22 mouse cellular contexts compared by ENCODE assay signal in genomic region chr17:27760169-27760568, GRCm38 (mm10). TPM values are rescaled to one million over a fixed set of nuclear protein-coding genes. Genes with fewer than 3 reads are reported as not detected.
DNase-seq lines count a peak whose midpoint lies in the region; ATAC-seq and TF ChIP-seq lines count a peak whose summit lies in the region.
"Had no signal": no experiment of that assay in that cellular context is flagged by ENCODE, and none has a peak within 500 bp of the region (broad histone marks: within the 10 kb centered on the region; RNA-seq: fewer than 3 reads in every experiment).

No protein-coding gene starts in this region.

- TF ChIP-seq CTCF in lung, adult 2 months (IDR thresholded peaks at IDR 0.05; ENCODE audit: insufficient read depth, low read length) = no peak
- no peak for TF ChIP-seq CTCF in thymus, adult 2 months (IDR thresholded peaks at IDR 0.05; ENCODE audit: borderline replicate concordance, control insufficient read depth, extremely low read depth, insufficient read depth, low read length, poor library complexity)

- no peak for DNase-seq in midbrain, embryonic 11.5 days (ENCODE audit: low spot score, missing footprints)
- no peak for DNase-seq in midbrain, embryonic 10.5 days (ENCODE audit: low spot score)
- peak; percentile 19 for DNase-seq in lung, adult 2 months
- no peak for DNase-seq in forebrain, embryonic 14.5 days (ENCODE audit: low spot score)
- DNase-seq in thymus, adult 2 months = no peak
- DNase-seq: adrenal gland, postnatal 10 days; cerebellum, adult 18-20 months; cerebellum, postnatal 14 days; heart, postnatal 4 days; kidney, adult 9 months; kidney, postnatal 14 days; right cerebral cortex, postnatal 4 days; thymus, adult 18-20 months; thymus, postnatal 4 days had no signal

- no peak for ATAC-seq in hindbrain, embryonic 12.5 days (ENCODE audit: low FRiP score)
- ATAC-seq in hindbrain, embryonic 16.5 days = no peak
- no peak for ATAC-seq in midbrain, embryonic 11.5 days (ENCODE audit: low FRiP score)
- ATAC-seq in stomach, embryonic 16.5 days (ENCODE audit: insufficient read depth, low FRiP score) = peak; percentile 7; the same call in 1 of the 2 replicates
- ATAC-seq in forebrain, embryonic 14.5 days = no peak
- ATAC-seq: inflammation-experienced regulatory T-cells, adult 6 months had no signal

- peak overlapping the region; percentile 53 for H3K27ac ChIP-seq in hindbrain, embryonic 12.5 days
- H3K27ac ChIP-seq in hindbrain, embryonic 16.5 days (ENCODE audit: low read depth, low read length) = no peak overlapping the region
- H3K27ac ChIP-seq in midbrain, embryonic 11.5 days (ENCODE audit: low read depth, low read length) = peak overlapping the region; percentile 11; the same call in 1 of the 2 replicates
- no peak overlapping the region for H3K27ac ChIP-seq in midbrain, embryonic 10.5 days (replicated peaks)
- 0 out of 2 replicates have a peak overlapping the region, but pooled peaks have one; percentile 13 for H3K27ac ChIP-seq in stomach, embryonic 16.5 days (ENCODE audit: low read length)
- no peak overlapping the region for H3K27ac ChIP-seq in forebrain, embryonic 14.5 days (ENCODE audit: low read depth, low read length)
- H3K27ac ChIP-seq in thymus, adult 2 months (ENCODE audit: control insufficient read depth, insufficient read depth, low read length) = no peak overlapping the region
- H3K27ac ChIP-seq: embryonic facial prominence, embryonic 12.5 days; heart, embryonic 15.5 days; liver, embryonic 14.5 days; neural tube, embryonic 12.5 days had no signal

- no peaks in the 10 kb centered on the region for H3K27me3 ChIP-seq in hindbrain, embryonic 12.5 days
- H3K27me3 ChIP-seq in hindbrain, embryonic 16.5 days (replicated peaks; ENCODE audit: control insufficient read depth, insufficient read depth, low read length) = no peaks in the 10 kb centered on the region
- no peaks in the 10 kb centered on the region for H3K27me3 ChIP-seq in midbrain, embryonic 11.5 days (ENCODE audit: control insufficient read depth, insufficient read depth, low read length)
- no peaks in the 10 kb centered on the region for H3K27me3 ChIP-seq in midbrain, embryonic 10.5 days (ENCODE audit: low read depth, poor library complexity, severe bottlenecking)
- H3K27me3 ChIP-seq in stomach, embryonic 16.5 days (ENCODE audit: control insufficient read depth, insufficient read depth, low read length) = no peaks in the 10 kb centered on the region
- no peaks in the 10 kb centered on the region for H3K27me3 ChIP-seq in forebrain, embryonic 14.5 days (replicated peaks; ENCODE audit: control insufficient read depth, insufficient read depth, low read length)
- H3K27me3 ChIP-seq in thymus, adult 2 months (ENCODE audit: control insufficient read depth, insufficient read depth, low read length) = no peaks in the 10 kb centered on the region
- H3K27me3 ChIP-seq: embryonic facial prominence, embryonic 12.5 days; heart, embryonic 15.5 days; neural tube, embryonic 12.5 days had no signal

- peaks cover 30% of the 10 kb centered on the region for H3K4me1 ChIP-seq in hindbrain, embryonic 12.5 days
- peaks cover 7% of the 10 kb centered on the region; the same call in 1 of the 2 replicates for H3K4me1 ChIP-seq in hindbrain, embryonic 16.5 days (ENCODE audit: control insufficient read depth, insufficient read depth, low read depth, low read length)
- H3K4me1 ChIP-seq in midbrain, embryonic 11.5 days (ENCODE audit: control insufficient read depth, insufficient read depth, low read length) = peaks cover 9% of the 10 kb centered on the region
- H3K4me1 ChIP-seq in midbrain, embryonic 10.5 days = peaks cover 41% of the 10 kb centered on the region
- H3K4me1 ChIP-seq in lung, adult 2 months (ENCODE audit: control insufficient read depth, insufficient read depth, low read length) = 0 out of 2 replicates have a peak, but pooled peaks cover 2% of the 10 kb centered on the region
- peaks cover 20% of the 10 kb centered on the region; the same call in 1 of the 2 replicates for H3K4me1 ChIP-seq in stomach, embryonic 16.5 days (ENCODE audit: control insufficient read depth, insufficient read depth, low read length)
- H3K4me1 ChIP-seq in forebrain, embryonic 14.5 days (ENCODE audit: control insufficient read depth, insufficient read depth, low read length) = no peaks in the 10 kb centered on the region
- H3K4me1 ChIP-seq in thymus, adult 2 months (replicated peaks; ENCODE audit: control insufficient read depth, insufficient read depth, low read length) = no peaks in the 10 kb centered on the region

- H3K36me3 ChIP-seq in hindbrain, embryonic 12.5 days = peaks cover 8% of the 10 kb centered on the region
- H3K36me3 ChIP-seq in hindbrain, embryonic 16.5 days (ENCODE audit: control insufficient read depth, insufficient read depth, low read length) = peaks cover 9% of the 10 kb centered on the region
- peaks cover 7% of the 10 kb centered on the region for H3K36me3 ChIP-seq in midbrain, embryonic 11.5 days (ENCODE audit: control insufficient read depth, insufficient read depth, low read length)
- H3K36me3 ChIP-seq in midbrain, embryonic 10.5 days = peaks cover 29% of the 10 kb centered on the region
- peaks cover 7% of the 10 kb centered on the region for H3K36me3 ChIP-seq in stomach, embryonic 16.5 days (ENCODE audit: control insufficient read depth, insufficient read depth, low read length)
- H3K36me3 ChIP-seq in forebrain, embryonic 14.5 days (ENCODE audit: control insufficient read depth, insufficient read depth, low read length) = peaks cover 11% of the 10 kb centered on the region; the same call in 1 of the 2 replicates
- H3K36me3 ChIP-seq in thymus, adult 2 months (ENCODE audit: control insufficient read depth, insufficient read depth, low read length) = peaks cover 7% of the 10 kb centered on the region; the same call in 1 of the 2 replicates

- TF ChIP-seq POLR2A in lung, adult 2 months (IDR thresholded peaks at IDR 0.05; ENCODE audit: borderline replicate concordance, extremely low read depth, low read depth, low read length) = no peak
- no peak for TF ChIP-seq POLR2A in thymus, adult 2 months (IDR thresholded peaks at IDR 0.05; ENCODE audit: control insufficient read depth, extremely low read depth, insufficient read depth, low read length, poor library complexity)

- no peak overlapping the region for H3K4me3 ChIP-seq in hindbrain, embryonic 12.5 days
- no peak overlapping the region for H3K4me3 ChIP-seq in hindbrain, embryonic 16.5 days (ENCODE audit: low read length)
- H3K4me3 ChIP-seq in midbrain, embryonic 11.5 days (ENCODE audit: low read depth, low read length) = no peak overlapping the region
- no peak overlapping the region for H3K4me3 ChIP-seq in midbrain, embryonic 10.5 days
- H3K4me3 ChIP-seq in lung, adult 2 months (replicated peaks; ENCODE audit: extremely low read depth, low read depth, low read length) = no peak overlapping the region
- H3K4me3 ChIP-seq in stomach, embryonic 16.5 days (replicated peaks; ENCODE audit: low read length) = no peak overlapping the region
- no peak overlapping the region for H3K4me3 ChIP-seq in forebrain, embryonic 14.5 days (ENCODE audit: low read depth, low read length)
- H3K4me3 ChIP-seq in thymus, adult 2 months (ENCODE audit: control insufficient read depth, insufficient read depth, low read length) = no peak overlapping the region
- H3K4me3 ChIP-seq: embryonic facial prominence, embryonic 12.5 days; heart, embryonic 15.5 days; neural tube, embryonic 12.5 days had no signal

- H3K9ac ChIP-seq in hindbrain, embryonic 12.5 days = no peak overlapping the region
- H3K9ac ChIP-seq in hindbrain, embryonic 16.5 days (ENCODE audit: low read depth, low read length) = no peak overlapping the region
- H3K9ac ChIP-seq in midbrain, embryonic 11.5 days (ENCODE audit: low read length) = no peak overlapping the region
- H3K9ac ChIP-seq in stomach, embryonic 16.5 days (ENCODE audit: low read length) = no peak overlapping the region
- H3K9ac ChIP-seq in forebrain, embryonic 14.5 days (ENCODE audit: low read length) = no peak overlapping the region
- H3K9ac ChIP-seq: embryonic facial prominence, embryonic 12.5 days; heart, embryonic 15.5 days; liver, embryonic 14.5 days; neural tube, embryonic 12.5 days had no signal

- 85% methylated on average over 6 of the region's 6 CpGs for WGBS in hindbrain, embryonic 12.5 days
- WGBS in hindbrain, embryonic 16.5 days = 84% methylated on average over 6 of the region's 6 CpGs
- WGBS in midbrain, embryonic 11.5 days = 82% methylated on average over 6 of the region's 6 CpGs
- 84% methylated on average over 6 of the region's 6 CpGs for WGBS in midbrain, embryonic 10.5 days
- 59% methylated on average over 6 of the region's 6 CpGs for WGBS in lung, adult 2 months
- 55% methylated on average over 6 of the region's 6 CpGs for WGBS in stomach, embryonic 16.5 days
- 85% methylated on average over 6 of the region's 6 CpGs for whole genome bisulfite sequencing in forebrain, embryonic 14.5 days
- WGBS in thymus, adult 2 months = 87% methylated on average over 6 of the region's 6 CpGs

- no peaks in the 10 kb centered on the region for H3K9me3 ChIP-seq in hindbrain, embryonic 12.5 days (replicated peaks)
- no peaks in the 10 kb centered on the region for H3K9me3 ChIP-seq in hindbrain, embryonic 16.5 days (ENCODE audit: control insufficient read depth, low read length)
- H3K9me3 ChIP-seq in midbrain, embryonic 11.5 days (ENCODE audit: control insufficient read depth, low read length) = no peaks in the 10 kb centered on the region; the same call in 1 of the 2 replicates
- H3K9me3 ChIP-seq in midbrain, embryonic 10.5 days (replicated peaks) = peaks cover 6% of the 10 kb centered on the region; the same call in 1 of the 2 replicates
- peaks cover 5% of the 10 kb centered on the region for H3K9me3 ChIP-seq in stomach, embryonic 16.5 days (replicated peaks; ENCODE audit: control insufficient read depth, low read length)
- no peaks in the 10 kb centered on the region for H3K9me3 ChIP-seq in forebrain, embryonic 14.5 days (replicated peaks; ENCODE audit: control insufficient read depth, low read length)
- H3K9me3 ChIP-seq: heart, embryonic 15.5 days had no signal

- no peak overlapping the region for H3K4me2 ChIP-seq in hindbrain, embryonic 12.5 days (replicated peaks)
- no peak overlapping the region for H3K4me2 ChIP-seq in hindbrain, embryonic 16.5 days (ENCODE audit: low read length)
- no peak overlapping the region for H3K4me2 ChIP-seq in midbrain, embryonic 11.5 days
- H3K4me2 ChIP-seq in stomach, embryonic 16.5 days (ENCODE audit: low read depth, low read length) = no peak overlapping the region
- H3K4me2 ChIP-seq in forebrain, embryonic 14.5 days (ENCODE audit: low read length) = no peak overlapping the region
- H3K4me2 ChIP-seq: embryonic facial prominence, embryonic 12.5 days; heart, embryonic 15.5 days; neural tube, embryonic 12.5 days had no signal

RNA-seq across cellular contexts. Expression of gene Spdef, which starts 31.4 kb away (rescaled TPM):
- 0.35 and 0.48 TPM in 2 replicates for polyA plus RNA-seq in hindbrain, embryonic 12.5 days (2016; fragmentation: Nextera tagmentation; extraction: Ambion mirVana)
- polyA plus RNA-seq in hindbrain, embryonic 16.5 days (2015; fragmentation: Nextera tagmentation; extraction: Ambion mirVana) = 0.60 and 1.6 TPM in 2 replicates
- polyA plus RNA-seq in midbrain, embryonic 11.5 days (2014; fragmentation: Nextera tagmentation; extraction: Ambion mirVana) = 0.25 TPM in 1 of 2 replicates, not detected in the other
- 0.16 and 0.25 TPM in 2 replicates for polyA plus RNA-seq in midbrain, embryonic 10.5 days (2016; fragmentation: Nextera tagmentation; extraction: Ambion mirVana)
- polyA plus RNA-seq in lung, adult 2 months (2012; rRNA removed) = 4.4 and 6.9 TPM in 2 replicates
- 22.5 and 28.4 TPM in 2 replicates for polyA plus RNA-seq in stomach, embryonic 16.5 days (2015; fragmentation: Nextera tagmentation; extraction: Ambion mirVana)
- 0.44 TPM in 1 of 2 replicates, not detected in the other for polyA plus RNA-seq in forebrain, embryonic 14.5 days (2014; fragmentation: Nextera tagmentation; extraction: Ambion mirVana)
- 0.58 and 0.99 TPM in 2 replicates for polyA plus RNA-seq in thymus, adult 2 months (2012; rRNA removed)
- polyA plus RNA-seq: inflammation-experienced regulatory T-cells, adult 6 months; liver, embryonic 14.5 days had no signal

Comparison
In these comparisons a context has a peak if more than half of its experiments do, and no peak if none do; other contexts are left out.
1. H3K27ac ChIP-seq: peak in hindbrain, embryonic 12.5 days (single experiment), midbrain, embryonic 11.5 days (single experiment) and stomach, embryonic 16.5 days (single experiment); none in hindbrain, embryonic 16.5 days (single experiment), midbrain, embryonic 10.5 days (single experiment), forebrain, embryonic 14.5 days (single experiment) and thymus, adult 2 months (single experiment).